ENCODE assay signal across 8 mouse cellular contexts in genomic region chr7:118448134-118448967, GRCm38 (mm10). TPM values are rescaled to one million over a fixed set of nuclear protein-coding genes. Genes with fewer than 3 reads are reported as not detected.
DNase-seq lines count a peak whose midpoint lies in the region; ATAC-seq and TF ChIP-seq lines count a peak whose summit lies in the region.

Syt17 (minus strand) TSS chr7:118448222.

- H3K27ac ChIP-seq in intestine, postnatal 0 days (ENCODE audit: low read depth, low read length), result no peak within 1 kb of the TSS
- no peak within 1 kb of the TSS for H3K27ac ChIP-seq in limb, embryonic 11.5 days (replicated peaks; ENCODE audit: low read depth, low read length)
- H3K27ac ChIP-seq in midbrain, embryonic 12.5 days (replicated peaks), result no peak within 1 kb of the TSS
- H3K27ac ChIP-seq in stomach, embryonic 14.5 days (ENCODE audit: low read length), result no peak within 1 kb of the TSS

- peaks cover 15% of the 10 kb centered on the region; the same call in 1 of the 2 replicates for H3K27me3 ChIP-seq in intestine, postnatal 0 days (replicated peaks; ENCODE audit: control insufficient read depth, insufficient read depth, low read length)
- 0 out of 2 replicates have a peak, but pooled peaks cover 6% of the 10 kb centered on the region for H3K27me3 ChIP-seq in limb, embryonic 11.5 days (ENCODE audit: control insufficient read depth, insufficient read depth, low read length)
- peaks cover 24% of the 10 kb centered on the region for H3K27me3 ChIP-seq in midbrain, embryonic 12.5 days
- H3K27me3 ChIP-seq in stomach, embryonic 14.5 days (ENCODE audit: control insufficient read depth, insufficient read depth, low read length), result no peaks in the 10 kb centered on the region

- peak within 1 kb of the TSS; percentile 48 for H3K9ac ChIP-seq in intestine, postnatal 0 days (ENCODE audit: low read depth, low read length)
- peak within 1 kb of the TSS; percentile 63 for H3K9ac ChIP-seq in limb, embryonic 11.5 days (ENCODE audit: low read length)
- H3K9ac ChIP-seq in midbrain, embryonic 12.5 days (replicated peaks), result peak within 1 kb of the TSS; percentile 55
- H3K9ac ChIP-seq in stomach, embryonic 14.5 days (replicated peaks; ENCODE audit: low read depth, low read length), result peak within 1 kb of the TSS; percentile 14

- ATAC-seq in granulocyte monocyte progenitor cell, adult 5-6 weeks (replicated peaks; ENCODE audit: poor library complexity, severe bottlenecking), result peak; percentile 85
- ATAC-seq in intestine, postnatal 0 days, result peak; percentile 61
- peak; percentile 65 for ATAC-seq in limb, embryonic 11.5 days (ENCODE audit: insufficient number of reproducible peaks, low FRiP score, low TSS enrichment, low read depth)
- peak; percentile 57 for ATAC-seq in midbrain, embryonic 12.5 days (ENCODE audit: low FRiP score, low read depth)
- peak; percentile 68 for ATAC-seq in stomach, embryonic 14.5 days (ENCODE audit: insufficient number of reproducible peaks, insufficient read depth, low FRiP score, low read depth)

- peak within 1 kb of the TSS; percentile 62 for H3K4me3 ChIP-seq in intestine, postnatal 0 days (ENCODE audit: low read depth, low read length)
- H3K4me3 ChIP-seq in limb, embryonic 11.5 days (ENCODE audit: low read depth, low read length), result peak within 1 kb of the TSS; percentile 62
- H3K4me3 ChIP-seq in midbrain, embryonic 12.5 days, result peak within 1 kb of the TSS; percentile 59
- H3K4me3 ChIP-seq in stomach, embryonic 14.5 days (ENCODE audit: low read depth, low read length), result peak within 1 kb of the TSS; percentile 49

- peak within 1 kb of the TSS; percentile 98 for H3K4me2 ChIP-seq in intestine, postnatal 0 days (replicated peaks; ENCODE audit: low read depth)
- H3K4me2 ChIP-seq in limb, embryonic 11.5 days (ENCODE audit: low read depth, severe bottlenecking), result peak within 1 kb of the TSS; percentile 97
- peak within 1 kb of the TSS; percentile 71 for H3K4me2 ChIP-seq in midbrain, embryonic 12.5 days (replicated peaks)
- peak within 1 kb of the TSS; percentile 79 for H3K4me2 ChIP-seq in stomach, embryonic 14.5 days (replicated peaks; ENCODE audit: low read depth, low read length)

- H3K36me3 ChIP-seq in intestine, postnatal 0 days (ENCODE audit: control insufficient read depth, insufficient read depth), result no peaks in the 10 kb centered on the region
- no peaks in the 10 kb centered on the region for H3K36me3 ChIP-seq in limb, embryonic 11.5 days (ENCODE audit: control insufficient read depth, insufficient read depth, low read length)
- H3K36me3 ChIP-seq in midbrain, embryonic 12.5 days, result no peaks in the 10 kb centered on the region
- H3K36me3 ChIP-seq in stomach, embryonic 14.5 days (ENCODE audit: control insufficient read depth, insufficient read depth, low read length), result no peaks in the 10 kb centered on the region

- peak; percentile 82 for TF ChIP-seq CTCF in intestine, postnatal 0 days (IDR thresholded peaks at IDR 0.05; ENCODE audit: low read depth)

- WGBS in intestine, postnatal 0 days, result 1% methylated on average over 54 of the region's 58 CpGs
- WGBS in limb, embryonic 11.5 days, result under 1% methylated on average over 50 of the region's 58 CpGs
- WGBS in midbrain, embryonic 12.5 days, result under 1% methylated on average over 58 of the region's 58 CpGs
- WGBS in stomach, embryonic 14.5 days, result under 1% methylated on average over 55 of the region's 58 CpGs

- peak; percentile 33 to 49 for DNase-seq in left cerebral cortex, adult 18-20 months (ENCODE audit: low spot score in 2 of 2)
- no peak for DNase-seq in left cerebral cortex, adult 11 months (ENCODE audit: low spot score)
- DNase-seq in embryo, embryonic 11 days, result peak; percentile 87
- DNase-seq in limb, embryonic 11.5 days (ENCODE audit: low spot score), result peak; percentile 85

- H3K9me3 ChIP-seq in intestine, postnatal 0 days (ENCODE audit: control insufficient read depth), result no peaks in the 10 kb centered on the region
- no peaks in the 10 kb centered on the region for H3K9me3 ChIP-seq in limb, embryonic 11.5 days (ENCODE audit: control insufficient read depth, low read length)
- no peaks in the 10 kb centered on the region for H3K9me3 ChIP-seq in midbrain, embryonic 12.5 days
- H3K9me3 ChIP-seq in stomach, embryonic 14.5 days (ENCODE audit: control insufficient read depth, low read depth, low read length), result no peaks in the 10 kb centered on the region

- H3K4me1 ChIP-seq in intestine, postnatal 0 days (replicated peaks; ENCODE audit: control insufficient read depth, insufficient read depth, low read length), result no peaks in the 10 kb centered on the region; the same call in 1 of the 2 replicates
- H3K4me1 ChIP-seq in limb, embryonic 11.5 days (ENCODE audit: control insufficient read depth, insufficient read depth, low read length), result peaks cover 11% of the 10 kb centered on the region
- peaks cover 21% of the 10 kb centered on the region for H3K4me1 ChIP-seq in midbrain, embryonic 12.5 days
- H3K4me1 ChIP-seq in stomach, embryonic 14.5 days (ENCODE audit: control insufficient read depth, insufficient read depth, low read length), result peaks cover 3% of the 10 kb centered on the region; the same call in 1 of the 2 replicates

RNA-seq across cellular contexts. Expression of gene Syt17, which starts in this region (rescaled TPM):
- total RNA-seq in left cerebral cortex, adult 18-20 months (2021), result 10 to 100 TPM; 57.4 to 57.5 TPM
- not detected in 2 replicates for total RNA-seq in granulocyte monocyte progenitor cell, adult 5-6 weeks (2014; fragmentation: Nextera tagmentation)
- not detected in 2 replicates for total RNA-seq in granulocyte monocyte progenitor cell, adult 5-6 weeks (2017)
- polyA plus RNA-seq in intestine, postnatal 0 days (2015; fragmentation: Nextera tagmentation; extraction: Ambion mirVana), result 3.0 and 3.4 TPM in 2 replicates
- 1.1 and 1.5 TPM in 2 replicates for polyA plus RNA-seq in limb, embryonic 11.5 days (2014; fragmentation: Nextera tagmentation; extraction: Ambion mirVana)
- 5.5 TPM in 2 replicates for polyA plus RNA-seq in midbrain, embryonic 12.5 days (2016; fragmentation: Nextera tagmentation; extraction: Ambion mirVana)
- polyA plus RNA-seq in stomach, embryonic 14.5 days (2014; fragmentation: Nextera tagmentation; extraction: Ambion mirVana), result 7.8 and 8.5 TPM in 2 replicates

Comparison
In these comparisons a context has a peak if more than half of its experiments do, and no peak if none do; other contexts are left out.
1. RNA of gene Syt17 (total RNA-seq): 57.4 to 57.5 TPM in left cerebral cortex, adult 18-20 months; not detected in granulocyte monocyte progenitor cell, adult 5-6 weeks; every median in the first group is over 10 times any median in the second.
2. Peak in ATAC-seq in granulocyte monocyte progenitor cell, adult 5-6 weeks; RNA of the gene not detected or under 1 TPM.
3. Peak in every context shown above with its lines, with median percentiles within 50 percentile points of each other: ATAC-seq, H3K4me2 ChIP-seq, H3K4me3 ChIP-seq and H3K9ac ChIP-seq.